Mouse (Mus musculus): ENCODE results near the gene Olfr279. TPM values are rescaled to one million over a fixed set of nuclear protein-coding genes. Genes with fewer than 3 reads are reported as not detected.
"Not testable (repeated sequence)": the region's sequence is repeated elsewhere in the genome, so short reads cannot be mapped to it uniquely, and the experiment has no call there.

Gene Olfr279
- polyA plus RNA-seq, 1 experiment from 2014 or later: not detected

GRCm38 (mm10) chr15:98510438-98511385 is 18.5 kb downstream of the Olfr279 start:
- H3K4me1 ChIP-seq (replicated peaks; ENCODE audit: insufficient read depth, low read length): no peaks in the 10 kb centered on the region
- no peak overlapping the region for H3K27ac ChIP-seq
- no peak overlapping the region for H3K4me3 ChIP-seq (replicated peaks; ENCODE audit: low read depth, low read length)
- H3K36me3 ChIP-seq (ENCODE audit: insufficient read depth, low read length): no peaks in the 10 kb centered on the region
- peak overlapping the region; percentile 49 for H3K4me2 ChIP-seq (ENCODE audit: low read length)
- WGBS: 25% methylated on average over 25 of the region's 25 CpGs
- H3K27me3 ChIP-seq (ENCODE audit: insufficient read depth, low read length): no peaks in the 10 kb centered on the region
- peak; percentile 85 for TF ChIP-seq CTCF (IDR thresholded peaks at IDR 0.05; ENCODE audit: low read depth)
- ATAC-seq (replicated peaks; ENCODE audit: low FRiP score, low read depth) (no peak), DNase-seq (ENCODE audit: low spot score) (peak; percentile 82)
- no peaks in the 10 kb centered on the region for H3K9me3 ChIP-seq (replicated peaks; ENCODE audit: low read length)
- no peak overlapping the region for H3K9ac ChIP-seq (ENCODE audit: low read depth, low read length)

GRCm38 (mm10) chr15:98511386-98511928 is 19.3 kb downstream of the Olfr279 start:
- TF ChIP-seq CTCF (IDR thresholded peaks at IDR 0.05; ENCODE audit: low read depth): no peak
- ATAC-seq (replicated peaks; ENCODE audit: low FRiP score, low read depth) (no peak), DNase-seq (ENCODE audit: low spot score) (no peak)
- Histone ChIP-seq H3K27me3 (ENCODE audit: insufficient read depth, low read length) (no peaks in the 10 kb centered on the region), H3K9ac (ENCODE audit: low read depth, low read length) (no peak overlapping the region), H3K27ac (no peak overlapping the region), H3K4me1 (replicated peaks; ENCODE audit: insufficient read depth, low read length) (no peaks in the 10 kb centered on the region), H3K4me2 (ENCODE audit: low read length) (peak overlapping the region; percentile 49), H3K36me3 (ENCODE audit: insufficient read depth, low read length) (no peaks in the 10 kb centered on the region), H3K4me3 (replicated peaks; ENCODE audit: low read depth, low read length) (no peak overlapping the region), H3K9me3 (replicated peaks; ENCODE audit: low read length) (no peaks in the 10 kb centered on the region)
- WGBS: 71% methylated on average over 13 of the region's 13 CpGs

- Histone ChIP-seq H3K9me3 (replicated peaks; ENCODE audit: low read length) (no peaks in the 10 kb centered on the region), H3K27ac (no peak overlapping the region), H3K36me3 (ENCODE audit: insufficient read depth, low read length) (no peaks in the 10 kb centered on the region), H3K27me3 (ENCODE audit: insufficient read depth, low read length) (no peaks in the 10 kb centered on the region), H3K4me2 (ENCODE audit: low read length) (no peak overlapping the region), H3K4me3 (replicated peaks; ENCODE audit: low read depth, low read length) (no peak overlapping the region), H3K9ac (ENCODE audit: low read depth, low read length) (no peak overlapping the region), H3K4me1 (replicated peaks; ENCODE audit: insufficient read depth, low read length) (no peaks in the 10 kb centered on the region)
- 63% methylated on average over 8 of the region's 8 CpGs for WGBS
- no peak for ATAC-seq (replicated peaks; ENCODE audit: low FRiP score, low read depth)
- no peak for DNase-seq (ENCODE audit: low spot score)
- no peak for TF ChIP-seq CTCF (IDR thresholded peaks at IDR 0.05; ENCODE audit: low read depth)
Measured at GRCm38 (mm10) chr15:98512232-98512631, 20.0 kb downstream of the Olfr279 start.

GRCm38 (mm10) chr15:98512799-98513321 is 20.7 kb downstream of the Olfr279 start:
- Histone ChIP-seq H3K9ac (ENCODE audit: low read depth, low read length) (0 out of 2 replicates have a peak overlapping the region, but pooled peaks have one; percentile 8), H3K27me3 (ENCODE audit: insufficient read depth, low read length) (no peaks in the 10 kb centered on the region), H3K4me1 (replicated peaks; ENCODE audit: insufficient read depth, low read length) (no peaks in the 10 kb centered on the region), H3K36me3 (ENCODE audit: insufficient read depth, low read length) (no peaks in the 10 kb centered on the region), H3K9me3 (replicated peaks; ENCODE audit: low read length) (no peaks in the 10 kb centered on the region), H3K4me3 (replicated peaks; ENCODE audit: low read depth, low read length) (no peak overlapping the region), H3K4me2 (ENCODE audit: low read length) (peak overlapping the region; percentile 23; the same call in 1 of the 2 replicates), H3K27ac (no peak overlapping the region; the same call in 1 of the 2 replicates)
- WGBS: 38% methylated on average over 17 of the region's 17 CpGs
- ATAC-seq (replicated peaks; ENCODE audit: low FRiP score, low read depth): peak; percentile 39
- DNase-seq (ENCODE audit: low spot score): peak; percentile 64
- TF ChIP-seq CTCF (IDR thresholded peaks at IDR 0.05; ENCODE audit: low read depth): no peak

GRCm38 (mm10) chr15:98513676-98514075 is 21.5 kb downstream of the Olfr279 start:
- not testable (repeated sequence) for H3K4me2 ChIP-seq (ENCODE audit: low read length); ATAC-seq (replicated peaks; ENCODE audit: low FRiP score, low read depth); H3K4me3 ChIP-seq (replicated peaks; ENCODE audit: low read depth, low read length); H3K36me3 ChIP-seq (ENCODE audit: insufficient read depth, low read length); DNase-seq (ENCODE audit: low spot score); H3K9me3 ChIP-seq (replicated peaks; ENCODE audit: low read length); H3K9ac ChIP-seq (ENCODE audit: low read depth, low read length); H3K27ac ChIP-seq; H3K27me3 ChIP-seq (ENCODE audit: insufficient read depth, low read length); H3K4me1 ChIP-seq (replicated peaks; ENCODE audit: insufficient read depth, low read length)
- 67% methylated on average over 3 of the region's 3 CpGs for WGBS

- 77% methylated on average over 8 of the region's 8 CpGs for WGBS
- TF ChIP-seq CTCF (IDR thresholded peaks at IDR 0.05; ENCODE audit: low read depth): no peak
Measured at GRCm38 (mm10) chr15:98514146-98514545, 21.9 kb downstream of the Olfr279 start.

GRCm38 (mm10) chr15:98514845-98515244 is 22.6 kb downstream of the Olfr279 start:
- H3K27me3 ChIP-seq (ENCODE audit: insufficient read depth, low read length); H3K9me3 ChIP-seq (replicated peaks; ENCODE audit: low read length); H3K4me2 ChIP-seq (ENCODE audit: low read length); ATAC-seq (replicated peaks; ENCODE audit: low FRiP score, low read depth); H3K9ac ChIP-seq (ENCODE audit: low read depth, low read length); H3K4me3 ChIP-seq (replicated peaks; ENCODE audit: low read depth, low read length); DNase-seq (ENCODE audit: low spot score); H3K27ac ChIP-seq; H3K4me1 ChIP-seq (replicated peaks; ENCODE audit: insufficient read depth, low read length): not testable (repeated sequence)
- WGBS: 80% methylated on average over 2 of the region's 2 CpGs
- H3K36me3 ChIP-seq (ENCODE audit: insufficient read depth, low read length): peaks cover 12% of the 10 kb centered on the region; the same call in 1 of the 2 replicates

More at GRCm38 (mm10) chr15:98514146-98514545, 21.9 kb downstream of the Olfr279 start:
- no peak for DNase-seq (ENCODE audit: low spot score)
- H3K27me3 ChIP-seq (ENCODE audit: insufficient read depth, low read length): no peaks in the 10 kb centered on the region
- H3K36me3 ChIP-seq (ENCODE audit: insufficient read depth, low read length): peaks cover 7% of the 10 kb centered on the region; the same call in 1 of the 2 replicates
- no peak overlapping the region for H3K4me2 ChIP-seq (ENCODE audit: low read length)
- no peak for ATAC-seq (replicated peaks; ENCODE audit: low FRiP score, low read depth)
- no peaks in the 10 kb centered on the region for H3K9me3 ChIP-seq (replicated peaks; ENCODE audit: low read length)
- no peak overlapping the region for H3K4me3 ChIP-seq (replicated peaks; ENCODE audit: low read depth, low read length)
- no peaks in the 10 kb centered on the region for H3K4me1 ChIP-seq (replicated peaks; ENCODE audit: insufficient read depth, low read length)
- no peak overlapping the region for H3K9ac ChIP-seq (ENCODE audit: low read depth, low read length)
- no peak overlapping the region for H3K27ac ChIP-seq

All from kidney, postnatal 0 days (tissue).